Mouse (Mus musculus) mouse embryonic stem cell (cell line): ENCODE results near the gene Samd15.
"Not testable (repeated sequence)": the region's sequence is repeated elsewhere in the genome, so short reads cannot be mapped to it uniquely, and the experiment has no call there.

ENCODE experiments used
- in situ Hi-C, 2 experiments: fragments of 300-500 bp; cut with MboI; formaldehyde crosslinking; loops; 1 replicate in 1 of 2; 3 replicates in 1 of 2; pipeline ENCODE4 v1.14.3; 2019 to 2020; ENCODE audit warnings: low sequenced_read_pairs in 2 of 2, low pct_unique_long_range_greater_than_20kb in 1 of 2, mixed read lengths in 1 of 2; ENCODE audit not compliant: unreplicated experiment in 1 of 2

Samd15 gene

DNA sequence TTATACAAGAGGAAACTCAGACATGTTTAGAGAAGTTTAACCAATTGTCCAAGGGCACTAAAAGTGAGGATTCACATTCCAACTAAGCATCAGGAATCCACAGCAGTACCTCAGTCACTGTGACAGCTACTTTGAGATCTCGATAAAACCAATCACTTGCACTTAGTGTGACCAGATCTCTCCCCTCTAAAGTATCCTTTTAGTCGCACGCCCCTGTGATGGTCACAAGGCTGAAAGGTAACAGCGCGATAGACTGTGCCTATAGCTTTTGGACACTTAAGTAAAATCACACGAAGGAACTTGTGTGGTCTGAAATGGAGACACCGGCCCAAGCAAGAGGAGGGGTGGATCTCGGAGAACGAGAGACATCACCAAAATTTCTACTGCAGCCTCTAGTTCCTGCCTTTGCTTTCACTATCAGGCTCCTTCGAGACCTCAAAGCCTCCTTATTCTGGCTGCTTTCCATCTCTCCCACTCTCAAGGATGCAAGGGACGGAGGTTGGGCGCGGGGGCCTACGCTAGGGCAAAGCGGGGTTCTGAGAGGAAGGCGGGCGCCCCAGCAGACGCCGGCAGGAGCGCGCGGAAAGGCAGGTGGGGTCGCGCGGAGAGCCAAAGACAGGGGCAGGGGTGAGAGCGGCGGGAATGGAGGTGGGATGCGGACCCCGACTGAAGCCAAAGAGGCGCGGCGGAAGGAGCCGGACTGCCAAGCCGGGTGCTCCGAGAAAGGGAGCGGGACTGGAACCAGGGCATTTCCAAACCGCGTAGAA, at the start of gene Samd15:
Gene Samd15, plus strand, starts transcription at position 518 of the 767 bp plus-strand sequence.
- in situ Hi-C loops: no loop called here

DNA sequence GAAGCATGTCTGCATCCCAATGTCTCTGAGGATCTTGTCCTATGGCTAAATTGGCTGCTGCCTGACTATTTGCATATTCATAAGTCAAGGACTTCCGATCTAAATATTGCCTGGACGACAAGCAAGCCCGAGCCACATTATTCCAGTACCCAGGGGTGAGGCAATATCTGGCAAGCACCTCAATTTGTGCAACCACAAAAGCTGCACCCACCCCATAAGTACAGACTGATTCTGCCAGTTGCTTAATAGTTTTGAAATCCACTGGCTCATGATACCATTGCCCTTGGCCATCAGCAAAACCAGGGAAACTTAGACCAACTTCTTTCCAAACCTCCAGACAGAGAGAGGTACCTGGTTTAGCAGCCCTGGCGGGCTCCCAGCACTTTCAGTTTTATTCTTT, 45.1 kb upstream of the Samd15 start:
- in situ Hi-C loops: not testable (repeated sequence)

GRCm38 (mm10) chr12:87157361-87157760, 42.2 kb upstream of the Samd15 start:
- in situ Hi-C loops: no loop called here

DNA sequence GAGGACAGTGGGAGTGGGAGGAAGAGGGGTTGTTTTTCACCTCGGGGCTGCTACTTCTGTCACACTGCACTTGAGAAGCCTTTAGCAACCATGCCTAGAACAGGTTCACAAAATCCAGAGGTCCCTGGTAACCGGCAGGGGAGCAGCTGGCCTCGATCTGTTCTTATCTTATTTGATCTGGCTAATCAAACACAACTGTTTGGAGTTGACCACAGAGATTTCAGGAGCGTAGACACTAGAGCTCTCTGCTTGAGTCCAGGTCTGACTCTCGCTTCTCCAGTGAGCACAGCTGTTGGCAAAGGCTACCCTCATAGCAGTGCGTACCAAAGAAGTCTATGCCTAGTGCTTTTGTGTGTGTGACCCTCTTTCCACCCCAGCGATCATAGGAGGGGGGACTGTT, 41.4 kb upstream of the Samd15 start:
- in situ Hi-C loops: no loop called here

- in situ Hi-C loops: no loop called here
Observed at GRCm38 (mm10) chr12:87160310-87160709, 39.2 kb upstream of the Samd15 start.

DNA sequence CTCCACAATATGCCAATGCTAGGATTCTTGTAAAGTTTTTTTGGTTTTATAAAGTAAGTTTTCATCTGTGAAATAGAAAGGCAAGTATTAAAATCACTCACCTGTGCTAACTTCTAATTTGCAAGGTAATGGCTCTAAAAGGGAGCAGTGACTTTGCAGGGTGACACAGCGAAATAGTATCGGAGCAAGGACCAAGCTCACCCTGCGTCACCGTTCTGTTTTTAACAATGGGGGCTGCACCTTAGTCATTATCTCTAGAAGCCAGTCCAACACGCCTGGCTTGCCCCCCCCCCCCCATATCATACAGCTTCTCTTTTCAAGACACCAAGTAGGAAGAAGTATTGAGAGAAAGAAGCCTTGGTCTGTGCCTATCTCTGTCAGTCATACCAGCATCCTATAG, 38.7 kb upstream of the Samd15 start:
- in situ Hi-C loops: no loop called here

DNA sequence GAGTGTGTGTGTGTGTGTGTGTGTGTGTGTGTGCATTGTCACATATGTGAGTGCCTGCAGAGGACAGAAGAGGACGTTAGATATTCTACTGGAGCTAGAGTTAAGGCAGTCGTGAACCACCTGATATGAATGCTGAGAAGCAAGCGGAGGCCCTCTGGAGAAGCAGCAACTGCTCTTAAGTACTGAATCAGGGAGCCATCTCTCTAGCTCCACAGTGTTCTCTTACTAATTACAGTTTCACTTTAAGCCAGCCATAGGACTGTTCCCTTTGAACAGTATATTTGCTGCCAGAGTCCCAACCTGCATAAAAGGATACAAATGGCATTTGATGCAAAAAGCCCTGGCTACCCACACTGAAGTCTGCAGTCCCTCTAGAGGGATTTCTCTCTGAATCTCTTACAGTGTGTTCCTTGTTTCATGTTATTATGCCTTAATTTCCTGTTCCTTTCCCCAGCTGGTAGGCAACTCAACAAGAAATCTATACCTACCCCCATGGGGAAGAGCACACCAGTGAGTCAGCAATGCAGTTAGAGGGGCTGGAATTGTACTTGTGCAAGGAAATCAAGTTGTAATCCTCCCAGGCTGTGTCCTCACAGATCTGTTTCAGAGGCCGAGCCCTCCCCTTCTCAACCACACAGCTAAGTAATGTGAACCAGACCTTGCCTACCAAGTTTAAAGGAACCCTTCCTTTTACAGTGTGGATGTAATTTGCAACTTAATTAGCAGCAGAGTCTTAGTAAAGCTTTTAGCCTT, 24.2 kb upstream of the Samd15 start:
- in situ Hi-C loops: no loop called here

GRCm38 (mm10) chr12:87177631-87178030, 21.9 kb upstream of the Samd15 start:
- in situ Hi-C loops: no loop called here

GRCm38 (mm10) chr12:87193008-87193407, 6.5 kb upstream of the Samd15 start:
- in situ Hi-C loops: no loop called here

DNA sequence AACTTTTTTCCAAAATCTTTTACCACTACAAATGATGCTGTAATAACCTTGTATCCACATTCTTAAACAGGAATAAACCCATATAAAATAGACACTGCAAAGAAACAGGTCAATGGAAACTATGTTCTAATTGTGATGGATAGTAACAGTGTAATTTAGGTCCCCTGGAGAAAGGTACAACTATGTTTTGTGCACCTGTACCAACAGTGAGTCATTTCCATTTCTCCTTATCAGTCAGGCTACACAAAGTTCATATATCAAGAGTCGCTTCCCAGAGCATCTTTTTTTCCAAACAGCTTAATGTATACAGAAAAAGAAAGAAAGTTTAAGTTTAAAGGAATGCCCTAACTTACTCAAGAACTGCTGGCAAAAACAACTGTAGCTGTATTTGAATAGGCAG, 4.5 kb upstream of the Samd15 start:
- in situ Hi-C loops: no loop called here

GRCm38 (mm10) chr12:87196310-87196709, 3.2 kb upstream of the Samd15 start:
- in situ Hi-C loops: no loop called here

- in situ Hi-C loops: no loop called here
Observed at GRCm38 (mm10) chr12:87198792-87199191, 731 bp upstream of the Samd15 start.

- in situ Hi-C loops: no loop called here
Observed at GRCm38 (mm10) chr12:87199973-87200586, 557 bp downstream of the Samd15 start, which contains the start of gene Tmed8. Gene Tmed8, minus strand, starts transcription at chr12:87200454.

GRCm38 (mm10) chr12:87201694-87202093, 2.2 kb downstream of the Samd15 start:
- in situ Hi-C loops: no loop called here

- in situ Hi-C loops: not testable (repeated sequence)
Observed at GRCm38 (mm10) chr12:87205789-87206188, 6.3 kb downstream of the Samd15 start.

GRCm38 (mm10) chr12:87212844-87213606, 13.5 kb downstream of the Samd15 start:
- in situ Hi-C loops: no loop called here

DNA sequence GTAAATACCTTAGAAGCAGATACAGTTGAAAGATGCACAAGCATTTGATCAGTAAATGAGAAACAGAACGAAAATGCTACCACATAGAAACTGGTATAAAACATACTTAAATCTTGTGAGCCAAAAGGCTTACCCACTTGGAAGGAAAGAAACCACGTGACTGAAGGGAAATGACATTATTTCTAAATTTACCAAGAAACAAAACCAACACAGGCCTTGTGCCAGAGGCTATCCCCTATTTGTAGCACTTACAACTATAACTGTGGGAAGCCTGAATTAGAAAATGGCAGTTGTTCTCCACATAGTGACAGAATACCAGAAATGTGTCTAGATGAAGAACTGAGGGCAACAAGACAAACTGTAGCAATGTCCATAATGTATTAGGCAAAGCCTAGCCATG, 16.5 kb downstream of the Samd15 start:
- in situ Hi-C loops: no loop called here

DNA sequence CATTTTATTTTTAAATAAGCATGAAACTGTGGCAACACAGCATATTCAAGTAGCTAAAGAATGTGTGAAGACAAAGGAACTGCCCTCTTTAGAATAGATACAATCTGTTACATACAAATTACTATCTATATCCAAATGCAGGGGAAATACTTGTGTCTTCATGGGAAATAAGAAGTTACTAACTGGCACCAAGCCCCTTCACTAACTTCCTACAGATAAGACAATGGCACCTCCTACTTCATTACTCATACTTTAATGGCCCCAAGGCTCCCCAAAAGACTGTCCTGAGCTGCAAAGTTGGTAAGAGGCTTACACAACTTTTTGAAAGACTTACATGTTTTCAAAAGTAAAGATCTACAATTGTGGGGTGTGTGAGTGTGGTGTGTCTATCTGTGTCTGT, 18.1 kb downstream of the Samd15 start:
- in situ Hi-C loops: no loop called here

DNA sequence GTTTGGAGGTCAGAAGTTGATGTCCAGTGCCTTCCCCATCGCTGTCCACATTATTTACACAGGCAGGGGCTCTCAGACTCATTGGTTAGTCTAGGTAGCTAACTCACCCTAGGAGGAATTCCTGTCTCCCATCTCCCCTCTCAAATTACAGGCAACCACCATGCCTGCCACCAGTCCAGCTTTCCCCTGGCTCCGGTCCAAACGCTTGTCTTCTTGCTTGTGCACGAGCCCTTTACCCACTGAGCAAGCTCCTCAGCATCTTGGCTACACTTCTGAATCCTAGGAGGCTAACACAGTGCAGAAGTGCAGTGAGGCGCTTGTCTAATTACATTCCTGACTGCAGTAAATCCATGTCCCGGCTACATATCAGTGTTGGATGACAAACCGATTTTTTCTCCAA, 19.8 kb downstream of the Samd15 start:
- in situ Hi-C loops: no loop called here
